Mouse (Mus musculus) myocyte (in vitro differentiated cells): ENCODE results near the gene Scly. TPM values are rescaled to one million over a fixed set of nuclear protein-coding genes. Genes with fewer than 3 reads are reported as not detected.

Source experiments
- H3K27me3 ChIP-seq: one replicate; pipeline ENCODE4 v1.6.1; 2011; ENCODE audit not compliant: control insufficient read depth, insufficient read depth, insufficient read length
- H3K36me3 ChIP-seq: one replicate; pipeline ENCODE4 v1.6.1; 2011; ENCODE audit not compliant: control insufficient read depth, insufficient read depth
- H3K4me2 ChIP-seq: one replicate; pipeline ENCODE4 v1.6.1; 2011; ENCODE audit warnings: low read depth, control low read depth
- H3K4me3 ChIP-seq: one replicate; pipeline ENCODE4 v1.5.1; 2011; ENCODE audit warnings: mild to moderate bottlenecking, control low read depth, moderate library complexity
- H3K79me2 ChIP-seq: one replicate; pipeline ENCODE4 v1.6.1; 2011; ENCODE audit not compliant: control insufficient read depth, insufficient read depth
- H3ac ChIP-seq: one replicate; pipeline ENCODE4 v1.6.1; 2011; ENCODE audit not compliant: control insufficient read depth, insufficient read length
- CEBPB ChIP-seq: IDR thresholded peaks from 2 replicates; pipeline ENCODE4 v1.6.1; 2011; ENCODE audit warnings: mild to moderate bottlenecking, moderate library complexity; ENCODE audit not compliant: poor library complexity, insufficient read depth, severe bottlenecking
- E2F4 ChIP-seq: IDR thresholded peaks from one replicate; pipeline ENCODE4 v1.6.1; 2011; ENCODE audit warnings: mild to moderate bottlenecking, control low read depth, moderate library complexity; ENCODE audit not compliant: insufficient read depth
- MAX ChIP-seq: IDR thresholded peaks from one replicate; pipeline ENCODE4 v1.6.1; 2011; ENCODE audit warnings: low read depth, mild to moderate bottlenecking, control low read depth
- MYOD1 ChIP-seq, 3 experiments: IDR thresholded peaks; one replicate each; pipeline ENCODE4 v1.6.1; 2011; ENCODE audit warnings: control low read depth in 2 of 3, low read depth in 2 of 3, mild to moderate bottlenecking in 2 of 3, moderate library complexity in 1 of 3; ENCODE audit not compliant: insufficient read length in 2 of 3, control insufficient read depth in 1 of 3
- MYOG ChIP-seq, 3 experiments: IDR thresholded peaks; one replicate each; pipeline ENCODE4 v1.6.1; 2011; ENCODE audit warnings: control low read depth in 2 of 3, low read depth in 2 of 3, mild to moderate bottlenecking in 2 of 3; ENCODE audit not compliant: insufficient read length in 2 of 3, control insufficient read depth in 1 of 3, insufficient read depth in 1 of 3
- POLR2A ChIP-seq: IDR thresholded peaks from one replicate; pipeline ENCODE4 v1.6.1; 2011; ENCODE audit warnings: low read depth, mild to moderate bottlenecking, control low read depth, moderate library complexity; ENCODE audit not compliant: insufficient read length
- POLR2AphosphoS2 ChIP-seq: IDR thresholded peaks from one replicate; pipeline ENCODE4 v1.6.1; 2011; ENCODE audit warnings: low read depth, control low read depth; ENCODE audit not compliant: insufficient read length
- REST ChIP-seq: IDR thresholded peaks from one replicate; pipeline ENCODE4 v1.6.1; 2011; ENCODE audit warnings: mild to moderate bottlenecking, control low read depth, moderate library complexity; ENCODE audit not compliant: insufficient read depth, insufficient read length
- SRF ChIP-seq: IDR thresholded peaks from one replicate; pipeline ENCODE4 v1.6.1; 2011; ENCODE audit warnings: low read depth; ENCODE audit not compliant: control insufficient read depth, insufficient read length
- TCF12 ChIP-seq: IDR thresholded peaks from one replicate; pipeline ENCODE4 v1.6.1; 2011; ENCODE audit warnings: mild to moderate bottlenecking, control low read depth; ENCODE audit not compliant: poor library complexity, insufficient read depth, severe bottlenecking
- TCF3 ChIP-seq: IDR thresholded peaks from one replicate; pipeline ENCODE4 v1.6.1; 2011; ENCODE audit warnings: low read depth, control low read depth; ENCODE audit not compliant: insufficient read length
- USF1 ChIP-seq: IDR thresholded peaks from one replicate; pipeline ENCODE4 v1.6.1; 2011; ENCODE audit warnings: low read depth, mild to moderate bottlenecking, control low read depth, moderate library complexity
- polyA plus RNA-seq: library from polyadenylated mRNA; unstranded; fragments of >200 nt; fragmentation: generic; extraction: Trizol; gene quantifications from one replicate; pipeline ENCODE4 v1.2.1, GENCODE M21; 2012; ENCODE audit warnings: missing spikeins

Scly gene
- polyA plus RNA-seq, 1 experiment = 21.9 TPM

DNA sequence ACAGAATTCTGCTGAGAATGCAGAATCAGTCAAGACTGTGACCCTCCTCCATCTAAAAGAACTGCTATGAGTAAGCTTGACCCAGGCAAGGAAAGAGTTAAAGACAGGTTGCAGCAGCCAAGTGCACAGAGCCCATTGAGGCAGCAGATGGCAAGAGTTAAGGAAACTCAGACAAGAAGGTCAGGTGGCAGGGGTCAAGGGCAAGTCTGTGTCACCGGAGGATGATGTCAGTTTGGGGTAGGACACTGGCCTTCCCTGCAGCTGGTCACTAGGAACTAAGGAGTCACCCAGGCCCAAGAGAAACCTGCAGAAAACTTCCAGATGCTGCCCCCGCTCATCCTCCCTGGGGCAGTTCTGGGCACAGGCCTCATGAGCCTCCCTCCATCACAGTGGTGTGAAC lies 26.5 kb downstream of the Scly start:
- no peaks in the 10 kb centered on the region for H3K27me3 ChIP-seq
- H3K79me2 ChIP-seq = no peaks in the 10 kb centered on the region
- no peak overlapping the region for H3ac ChIP-seq
- no peak overlapping the region for H3K4me3 ChIP-seq
- no peaks in the 10 kb centered on the region for H3K36me3 ChIP-seq
- no peak overlapping the region for H3K4me2 ChIP-seq
- TF ChIP-seq MYOD1 (IDR thresholded peaks at IDR 0.05; ENCODE audit: control insufficient read depth in 1 of 3, insufficient read length in 2 of 3, low read depth in 2 of 3) (no peak), TCF12 (no peak), POLR2A (no peak), CEBPB (no peak), E2F4 (no peak), TCF3 (no peak)

DNA sequence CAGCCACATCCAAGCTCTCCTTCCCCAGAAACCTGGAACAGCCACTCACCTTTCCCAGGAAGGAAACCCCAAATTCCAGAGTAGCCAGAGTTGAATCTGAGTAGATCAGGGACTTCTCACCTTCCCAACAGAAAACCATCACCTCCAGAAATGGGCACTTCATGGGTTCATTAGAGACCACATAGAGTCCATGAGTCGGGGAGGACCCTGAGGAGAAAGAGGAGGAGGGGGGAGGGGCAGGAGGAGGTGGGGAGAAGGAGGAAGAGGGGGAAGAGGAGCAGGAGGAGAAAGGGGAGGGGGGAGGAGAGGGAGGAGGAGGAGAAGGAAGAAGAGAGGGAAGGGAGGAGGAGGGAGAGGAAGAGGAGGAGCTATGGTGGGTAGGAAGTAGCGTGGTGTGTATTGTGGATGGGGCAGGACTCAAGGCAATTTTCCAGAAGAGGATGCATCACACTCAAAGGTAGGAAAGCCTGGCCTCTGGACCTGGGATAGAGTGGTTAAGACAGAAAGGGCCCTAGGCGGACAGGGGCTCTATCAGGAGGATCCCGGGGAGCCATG lies 27.4 kb downstream of the Scly start:
- Histone ChIP-seq H3K79me2 (no peaks in the 10 kb centered on the region), H3K36me3 (no peaks in the 10 kb centered on the region), H3K27me3 (no peaks in the 10 kb centered on the region), H3K4me2 (no peak overlapping the region), H3K4me3 (no peak overlapping the region), H3ac (no peak overlapping the region)
- no peak for TF ChIP-seq TCF12
- no peak for TF ChIP-seq MYOG (IDR thresholded peaks at IDR 0.05; ENCODE audit: control insufficient read depth in 1 of 3, insufficient read depth in 1 of 3, insufficient read length in 2 of 3, low read depth in 2 of 3)
- no peak for TF ChIP-seq USF1

DNA sequence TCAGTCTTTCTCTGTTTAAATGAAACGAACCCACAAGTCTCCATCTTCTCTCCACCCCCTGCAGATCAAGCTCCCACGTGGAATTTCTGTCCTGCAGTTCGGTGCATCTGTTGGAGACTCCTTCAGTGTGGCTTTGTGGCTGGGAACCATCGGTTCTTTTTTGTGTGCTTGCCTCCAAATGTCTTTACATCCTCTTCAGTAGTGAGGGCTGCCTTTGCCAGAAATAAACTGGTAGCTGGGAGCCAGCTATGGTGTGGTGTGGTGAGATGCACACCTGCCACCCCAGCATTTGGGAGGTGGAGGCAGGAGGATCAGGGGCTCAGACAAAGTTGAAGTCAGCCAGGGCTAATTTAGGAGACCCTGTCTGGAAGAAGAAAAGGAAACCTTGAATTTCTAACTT lies 34.0 kb downstream of the Scly start:
- H3K79me2 ChIP-seq = no peaks in the 10 kb centered on the region
- no peaks in the 10 kb centered on the region for H3K36me3 ChIP-seq
- no peak overlapping the region for H3ac ChIP-seq
- no peaks in the 10 kb centered on the region for H3K27me3 ChIP-seq
- H3K4me2 ChIP-seq = no peak overlapping the region
- no peak overlapping the region for H3K4me3 ChIP-seq
- TF ChIP-seq CEBPB (no peak), MYOD1 (IDR thresholded peaks at IDR 0.05; ENCODE audit: control insufficient read depth in 1 of 3, insufficient read length in 2 of 3, low read depth in 2 of 3) (peak in 1 of 3 experiments; percentile 66), TCF3 (no peak), MYOG (IDR thresholded peaks at IDR 0.05; ENCODE audit: control insufficient read depth in 1 of 3, insufficient read depth in 1 of 3, insufficient read length in 2 of 3, low read depth in 2 of 3) (peak in 1 of 3 experiments; percentile 37)

DNA sequence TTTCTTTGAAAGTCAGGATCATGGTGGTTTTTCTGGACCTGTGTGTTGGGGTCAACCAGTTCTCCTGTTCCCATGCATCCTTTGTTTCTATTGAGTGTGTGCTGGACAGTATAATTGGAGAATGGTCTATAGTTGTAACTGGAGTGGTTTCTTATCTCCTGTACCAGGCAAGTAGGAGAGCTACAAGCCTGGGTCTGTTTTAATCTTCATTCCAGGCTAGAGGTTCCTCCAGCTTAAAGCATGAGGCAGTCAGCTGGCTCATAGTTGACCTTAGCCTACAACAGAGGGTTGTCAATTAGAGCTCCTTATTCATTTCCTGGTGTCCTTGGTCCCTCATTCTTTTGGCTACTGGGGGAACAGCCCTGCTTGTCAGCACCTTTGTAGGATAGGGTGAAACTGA lies 35.4 kb downstream of the Scly start:
- TF ChIP-seq REST (no peak), TCF12 (no peak), POLR2AphosphoS2 (no peak), MAX (no peak), CEBPB (no peak), E2F4 (no peak), TCF3 (no peak), USF1 (no peak), MYOD1 (IDR thresholded peaks at IDR 0.05; ENCODE audit: control insufficient read depth in 1 of 3, insufficient read length in 2 of 3, low read depth in 2 of 3) (no peak), SRF (no peak), POLR2A (no peak), MYOG (IDR thresholded peaks at IDR 0.05; ENCODE audit: control insufficient read depth in 1 of 3, insufficient read depth in 1 of 3, insufficient read length in 2 of 3, low read depth in 2 of 3) (no peak)
- no peak overlapping the region for H3K4me3 ChIP-seq
- no peaks in the 10 kb centered on the region for H3K27me3 ChIP-seq
- no peaks in the 10 kb centered on the region for H3K79me2 ChIP-seq
- no peak overlapping the region for H3K4me2 ChIP-seq
- H3K36me3 ChIP-seq = no peaks in the 10 kb centered on the region
- H3ac ChIP-seq = no peak overlapping the region

DNA sequence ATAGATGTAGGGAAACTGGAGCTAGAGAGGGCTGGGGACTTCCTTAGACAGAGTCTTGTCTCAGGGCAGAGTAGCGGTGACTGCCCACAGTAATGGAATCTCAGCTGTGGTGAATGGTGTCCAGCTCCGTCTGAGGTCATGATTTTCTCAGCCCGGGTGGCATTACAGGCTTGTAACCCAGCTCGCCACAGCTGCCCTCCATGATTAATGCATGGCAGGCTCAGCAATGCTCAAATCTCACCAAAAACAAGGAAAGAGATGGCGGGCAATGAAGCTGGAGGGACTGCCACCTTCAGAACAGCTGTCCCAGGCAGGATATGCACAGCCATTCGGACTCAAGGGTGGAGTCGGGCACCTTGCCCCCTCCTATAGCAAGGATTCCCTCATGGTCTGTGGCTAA lies 39.2 kb downstream of the Scly start:
- H3K4me2 ChIP-seq = peak overlapping the region; percentile 34
- no peaks in the 10 kb centered on the region for H3K79me2 ChIP-seq
- no peaks in the 10 kb centered on the region for H3K36me3 ChIP-seq
- H3K4me3 ChIP-seq = no peak overlapping the region
- no peaks in the 10 kb centered on the region for H3K27me3 ChIP-seq
- TF ChIP-seq TCF3 = no peak
- peak in 1 of 3 experiments; percentile 56 for TF ChIP-seq MYOG (IDR thresholded peaks at IDR 0.05; ENCODE audit: control insufficient read depth in 1 of 3, insufficient read depth in 1 of 3, insufficient read length in 2 of 3, low read depth in 2 of 3)
- no peak for TF ChIP-seq CEBPB
- TF ChIP-seq REST = no peak
- TF ChIP-seq MYOD1 (IDR thresholded peaks at IDR 0.05; ENCODE audit: control insufficient read depth in 1 of 3, insufficient read length in 2 of 3, low read depth in 2 of 3) = peak in 2 of 3 experiments; percentile 48 to 66
- no peak for TF ChIP-seq POLR2AphosphoS2
- TF ChIP-seq USF1 = no peak
- TF ChIP-seq SRF = no peak
- TF ChIP-seq E2F4 = no peak
- TF ChIP-seq MAX = no peak
- no peak for TF ChIP-seq TCF12
- no peak for TF ChIP-seq POLR2A
- H3ac ChIP-seq = no peak overlapping the region
